Mouse (Mus musculus): ENCODE measurements around the gene Ralgapa2. TPM values are rescaled to one million over a fixed set of nuclear protein-coding genes. Genes with fewer than 3 reads are reported as not detected.

The Ralgapa2 gene
- polyA plus RNA-seq, 1 experiment from 2014 or later: 6.7 TPM

GRCm38 (mm10) chr2:146366098-146366497 is 146.0 kb downstream of the Ralgapa2 start:
- H3K27me3 ChIP-seq: no peaks in the 10 kb centered on the region
- peaks cover 8% of the 10 kb centered on the region for H3K4me1 ChIP-seq
- H3K9ac ChIP-seq: no peak overlapping the region
- H3K27ac ChIP-seq: no peak overlapping the region
- H3K4me2 ChIP-seq (replicated peaks): no peak overlapping the region
- no peak overlapping the region for H3K4me3 ChIP-seq
- H3K36me3 ChIP-seq: no peaks in the 10 kb centered on the region
- WGBS: 63% methylated on average over 12 of the region's 12 CpGs
- H3K9me3 ChIP-seq: no peaks in the 10 kb centered on the region
- no peak for ATAC-seq (ENCODE audit: low FRiP score, low read depth)

GRCm38 (mm10) chr2:146365368-146365983 is 146.7 kb downstream of the Ralgapa2 start:
- no peak for ATAC-seq (ENCODE audit: low FRiP score, low read depth)
- Histone ChIP-seq H3K4me2 (replicated peaks) (no peak overlapping the region), H3K36me3 (no peaks in the 10 kb centered on the region), H3K4me1 (peaks cover 8% of the 10 kb centered on the region), H3K27me3 (no peaks in the 10 kb centered on the region), H3K4me3 (no peak overlapping the region), H3K27ac (no peak overlapping the region), H3K9ac (no peak overlapping the region), H3K9me3 (no peaks in the 10 kb centered on the region)
- WGBS: 36% methylated on average over 11 of the region's 11 CpGs

- H3K36me3 ChIP-seq: no peaks in the 10 kb centered on the region
- ATAC-seq (ENCODE audit: low FRiP score, low read depth): no peak
- H3K27me3 ChIP-seq: no peaks in the 10 kb centered on the region
- H3K9ac ChIP-seq: no peak overlapping the region
- WGBS: 70% methylated on average over 2 of the region's 2 CpGs
- H3K27ac ChIP-seq: no peak overlapping the region
- H3K9me3 ChIP-seq: no peaks in the 10 kb centered on the region
- no peak overlapping the region for H3K4me3 ChIP-seq
- H3K4me2 ChIP-seq (replicated peaks): no peak overlapping the region
- H3K4me1 ChIP-seq: peaks cover 8% of the 10 kb centered on the region
These were observed 148.7 kb downstream of the Ralgapa2 start for GRCm38 (mm10) chr2:146363483-146363882.

GRCm38 (mm10) chr2:146362932-146363331 is 149.2 kb downstream of the Ralgapa2 start:
- no peak overlapping the region for H3K4me3 ChIP-seq
- H3K4me1 ChIP-seq: peaks cover 8% of the 10 kb centered on the region
- WGBS: 76% methylated on average over 1 of the region's 1 CpGs
- no peak for ATAC-seq (ENCODE audit: low FRiP score, low read depth)
- no peak overlapping the region for H3K27ac ChIP-seq
- no peaks in the 10 kb centered on the region for H3K27me3 ChIP-seq
- no peak overlapping the region for H3K4me2 ChIP-seq (replicated peaks)
- H3K36me3 ChIP-seq: no peaks in the 10 kb centered on the region
- H3K9ac ChIP-seq: no peak overlapping the region
- no peaks in the 10 kb centered on the region for H3K9me3 ChIP-seq

- H3K27me3 ChIP-seq: no peaks in the 10 kb centered on the region
- H3K9me3 ChIP-seq: no peaks in the 10 kb centered on the region
- H3K4me3 ChIP-seq: no peak overlapping the region
- H3K9ac ChIP-seq: no peak overlapping the region
- no peaks in the 10 kb centered on the region for H3K36me3 ChIP-seq
- H3K4me1 ChIP-seq: peaks cover 8% of the 10 kb centered on the region
- no peak overlapping the region for H3K27ac ChIP-seq
- no peak overlapping the region for H3K4me2 ChIP-seq (replicated peaks)
- 67% methylated on average over 4 of the region's 4 CpGs for WGBS
- no peak for ATAC-seq (ENCODE audit: low FRiP score, low read depth)
These were observed 150.2 kb downstream of the Ralgapa2 start for GRCm38 (mm10) chr2:146361969-146362368.

- Histone ChIP-seq H3K27me3 (no peaks in the 10 kb centered on the region), H3K9me3 (no peaks in the 10 kb centered on the region), H3K4me1 (peaks cover 8% of the 10 kb centered on the region), H3K9ac (no peak overlapping the region), H3K4me3 (no peak overlapping the region), H3K27ac (no peak overlapping the region), H3K4me2 (replicated peaks) (no peak overlapping the region), H3K36me3 (no peaks in the 10 kb centered on the region)
- 75% methylated on average over 3 of the region's 3 CpGs for WGBS
- ATAC-seq (ENCODE audit: low FRiP score, low read depth): no peak
These were observed 151.1 kb downstream of the Ralgapa2 start for GRCm38 (mm10) chr2:146361076-146361475.

- Histone ChIP-seq H3K9ac (no peak overlapping the region), H3K27me3 (no peaks in the 10 kb centered on the region), H3K4me3 (no peak overlapping the region), H3K4me2 (replicated peaks) (no peak overlapping the region), H3K4me1 (peaks cover 8% of the 10 kb centered on the region), H3K36me3 (no peaks in the 10 kb centered on the region), H3K27ac (no peak overlapping the region), H3K9me3 (no peaks in the 10 kb centered on the region)
- WGBS: 89% methylated on average over 2 of the region's 2 CpGs
- ATAC-seq (ENCODE audit: low FRiP score, low read depth): no peak
These were observed 152.5 kb downstream of the Ralgapa2 start for GRCm38 (mm10) chr2:146359676-146360075.

- H3K4me2 ChIP-seq (replicated peaks): no peak overlapping the region
- H3K4me1 ChIP-seq: peaks cover under 1% of the 10 kb centered on the region
- no peak for ATAC-seq (ENCODE audit: low FRiP score, low read depth)
- H3K4me3 ChIP-seq: no peak overlapping the region
- H3K27ac ChIP-seq: no peak overlapping the region
- no peak overlapping the region for H3K9ac ChIP-seq
- H3K36me3 ChIP-seq: no peaks in the 10 kb centered on the region
- WGBS: 77% methylated on average over 6 of the region's 6 CpGs
- H3K27me3 ChIP-seq: no peaks in the 10 kb centered on the region
- no peaks in the 10 kb centered on the region for H3K9me3 ChIP-seq
These were observed 155.6 kb downstream of the Ralgapa2 start for GRCm38 (mm10) chr2:146356524-146356923.

GRCm38 (mm10) chr2:146350230-146350629 is 161.9 kb downstream of the Ralgapa2 start:
- no peak overlapping the region for H3K27ac ChIP-seq
- no peak overlapping the region for H3K4me2 ChIP-seq (replicated peaks)
- peaks cover 5% of the 10 kb centered on the region; the same call in 1 of the 2 replicates for H3K36me3 ChIP-seq

GRCm38 (mm10) chr2:146347942-146348341 is 164.2 kb downstream of the Ralgapa2 start:
- 61% methylated on average over 2 of the region's 2 CpGs for WGBS
- no peaks in the 10 kb centered on the region for H3K27me3 ChIP-seq
- ATAC-seq (ENCODE audit: low FRiP score, low read depth): no peak
- peaks cover 9% of the 10 kb centered on the region for H3K36me3 ChIP-seq
- H3K9ac ChIP-seq: no peak overlapping the region
- H3K4me1 ChIP-seq: 0 out of 2 replicates have a peak, but pooled peaks cover 3% of the 10 kb centered on the region
- H3K9me3 ChIP-seq: no peaks in the 10 kb centered on the region
- H3K4me2 ChIP-seq (replicated peaks): no peak overlapping the region
- no peak overlapping the region for H3K4me3 ChIP-seq
- no peak overlapping the region for H3K27ac ChIP-seq

More at GRCm38 (mm10) chr2:146350230-146350629, 161.9 kb downstream of the Ralgapa2 start:
- H3K4me3 ChIP-seq: no peak overlapping the region
- H3K4me1 ChIP-seq: 0 out of 2 replicates have a peak, but pooled peaks cover 3% of the 10 kb centered on the region
- no peaks in the 10 kb centered on the region for H3K27me3 ChIP-seq
- no peaks in the 10 kb centered on the region for H3K9me3 ChIP-seq
- no peak for ATAC-seq (ENCODE audit: low FRiP score, low read depth)
- no peak overlapping the region for H3K9ac ChIP-seq
- 92% methylated on average over 5 of the region's 5 CpGs for WGBS

- Histone ChIP-seq H3K4me3 (no peak overlapping the region), H3K27me3 (no peaks in the 10 kb centered on the region), H3K9ac (no peak overlapping the region), H3K9me3 (no peaks in the 10 kb centered on the region), H3K4me1 (no peaks in the 10 kb centered on the region), H3K4me2 (replicated peaks) (no peak overlapping the region), H3K27ac (no peak overlapping the region), H3K36me3 (peaks cover 10% of the 10 kb centered on the region; the same call in 1 of the 2 replicates)
- ATAC-seq (ENCODE audit: low FRiP score, low read depth): no peak
- 93% methylated on average over 4 of the region's 4 CpGs for WGBS
These were observed 172.1 kb downstream of the Ralgapa2 start for GRCm38 (mm10) chr2:146340090-146340489.

GRCm38 (mm10) chr2:146337540-146337939 is 174.6 kb downstream of the Ralgapa2 start:
- peaks cover 7% of the 10 kb centered on the region; the same call in 1 of the 2 replicates for H3K36me3 ChIP-seq
- H3K4me3 ChIP-seq: no peak overlapping the region
- no peaks in the 10 kb centered on the region for H3K27me3 ChIP-seq
- no peak overlapping the region for H3K9ac ChIP-seq
- no peaks in the 10 kb centered on the region for H3K9me3 ChIP-seq
- no peak overlapping the region for H3K27ac ChIP-seq
- 86% methylated on average over 1 of the region's 1 CpGs for WGBS
- no peaks in the 10 kb centered on the region for H3K4me1 ChIP-seq
- ATAC-seq (ENCODE audit: low FRiP score, low read depth): no peak
- H3K4me2 ChIP-seq (replicated peaks): no peak overlapping the region

Measured in limb, embryonic 13.5 days (tissue).